Mouse (Mus musculus): ENCODE data around the gene Dus3l. TPM values are rescaled to one million over a fixed set of nuclear protein-coding genes. Genes with fewer than 3 reads are reported as not detected.
A peak's percentile ranks its signal among the peaks of the same experiment; 100 is the strongest.

The Dus3l gene
- 44.1 and 47.6 TPM in 2 replicates for polyA plus RNA-seq (2016; fragmentation: Nextera tagmentation; extraction: Ambion mirVana)

GRCm38 (mm10) chr17:56764474-56765354 is at the start of gene Dus3l:
Gene Dus3l, plus strand, starts transcription at chr17:56764757.
- H3K36me3 ChIP-seq: peaks cover 34% of the 10 kb centered on the region
- H3K4me3 ChIP-seq: peak within 1 kb of the TSS; percentile 85
- WGBS: 1% methylated on average over 58 of the region's 58 CpGs
- peak; percentile 92 for DNase-seq (ENCODE audit: low spot score)
- no peaks in the 10 kb centered on the region for H3K9me3 ChIP-seq
- H3K27ac ChIP-seq: peak within 1 kb of the TSS; percentile 98
- H3K4me1 ChIP-seq (replicated peaks): peaks cover 31% of the 10 kb centered on the region
- H3K27me3 ChIP-seq (ENCODE audit: insufficient read depth, poor library complexity, severe bottlenecking): peaks cover 20% of the 10 kb centered on the region

GRCm38 (mm10) chr17:56715360-56715759 is 49.2 kb upstream of the Dus3l start:
- Histone ChIP-seq H3K27ac (no peak overlapping the region), H3K27me3 (ENCODE audit: insufficient read depth, poor library complexity, severe bottlenecking) (no peaks in the 10 kb centered on the region), H3K9me3 (no peaks in the 10 kb centered on the region), H3K4me1 (replicated peaks) (peaks cover 34% of the 10 kb centered on the region), H3K4me3 (peak overlapping the region; percentile 78), H3K36me3 (peaks cover 31% of the 10 kb centered on the region)
- WGBS: 54% methylated on average over 11 of the region's 11 CpGs
- no peak for DNase-seq (ENCODE audit: low spot score)

DNA sequence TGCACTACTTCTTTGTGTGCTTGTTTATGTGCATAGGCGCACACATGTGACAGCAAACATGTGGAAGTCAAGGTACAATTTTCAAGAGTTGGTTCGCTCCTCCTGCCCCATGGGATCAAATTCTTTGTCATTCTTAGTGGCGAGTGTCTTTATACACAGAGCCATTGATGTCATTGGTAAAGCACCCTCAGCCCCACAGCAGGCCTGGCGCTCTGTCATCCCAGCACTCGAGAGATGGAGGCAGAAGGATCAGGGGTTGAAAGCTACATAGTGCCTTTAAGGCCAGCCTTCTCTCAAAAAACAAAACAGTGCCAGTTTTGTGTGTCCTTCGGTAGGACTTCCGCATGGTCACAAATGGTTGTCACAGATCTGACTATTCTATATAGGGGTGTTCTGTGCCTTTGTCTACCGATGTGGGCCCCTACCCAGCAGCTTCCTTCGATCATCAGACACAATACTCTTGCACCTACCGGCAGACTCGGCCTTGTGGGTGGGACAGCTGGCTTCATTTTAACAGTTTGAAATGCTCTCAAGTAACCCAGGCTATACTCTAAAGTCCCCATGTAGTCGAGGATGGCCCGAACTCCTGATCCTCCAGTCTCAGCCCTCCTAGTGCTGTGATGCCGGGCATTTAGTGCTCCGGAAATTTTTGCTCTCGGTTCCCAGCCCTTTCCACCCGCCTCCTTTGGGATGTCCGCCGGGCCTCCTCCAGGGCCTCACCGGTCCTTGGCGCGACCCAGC is 48.5 kb upstream of the Dus3l start:
- Histone ChIP-seq H3K27me3 (ENCODE audit: insufficient read depth, poor library complexity, severe bottlenecking) (no peaks in the 10 kb centered on the region), H3K9me3 (no peaks in the 10 kb centered on the region), H3K4me3 (peak overlapping the region; percentile 78), H3K4me1 (replicated peaks) (peaks cover 34% of the 10 kb centered on the region), H3K27ac (peak overlapping the region; percentile 94), H3K36me3 (peaks cover 31% of the 10 kb centered on the region)
- DNase-seq (ENCODE audit: low spot score): no peak
- 27% methylated on average over 22 of the region's 22 CpGs for WGBS

DNA sequence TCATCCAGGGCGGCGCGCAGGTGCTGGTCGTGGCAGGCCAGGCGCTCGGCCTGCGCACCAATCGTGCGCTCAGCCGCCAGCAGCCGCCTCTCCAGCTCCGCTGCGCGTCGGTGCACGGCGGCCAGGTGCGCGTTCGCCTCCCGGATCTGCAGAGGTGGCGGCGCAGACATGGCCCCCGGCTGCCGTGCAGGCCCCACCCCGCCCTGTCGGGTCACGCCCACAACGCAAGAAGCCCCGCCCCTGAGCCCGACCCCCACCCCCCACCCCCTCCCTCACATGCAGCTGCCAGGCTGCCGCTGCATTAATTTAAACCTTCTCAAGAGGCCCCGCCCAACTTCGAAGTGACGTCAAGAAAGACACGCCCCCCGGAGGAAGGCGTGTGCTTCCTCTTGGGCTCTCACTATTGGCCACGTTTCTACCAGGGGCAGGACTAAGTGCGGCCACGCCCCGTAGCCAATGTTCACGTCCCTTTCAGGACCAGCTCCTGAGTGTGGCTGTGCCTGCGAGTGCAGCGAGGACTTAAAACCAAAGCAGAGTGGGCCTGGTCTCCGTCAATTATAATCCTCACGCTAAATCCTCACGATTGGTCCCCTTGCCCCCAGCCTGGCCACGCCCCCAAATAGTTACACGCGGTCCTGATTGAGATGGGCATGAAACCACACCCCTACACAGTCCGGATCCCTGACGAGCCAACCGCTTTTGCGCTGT is 47.7 kb upstream of the Dus3l start:
- H3K4me1 ChIP-seq (replicated peaks): peaks cover 34% of the 10 kb centered on the region
- peaks cover 31% of the 10 kb centered on the region for H3K36me3 ChIP-seq
- no peaks in the 10 kb centered on the region for H3K9me3 ChIP-seq
- DNase-seq (ENCODE audit: low spot score): peak; percentile 99
- under 1% methylated on average over 55 of the region's 55 CpGs for WGBS
- peak overlapping the region; percentile 94 for H3K27ac ChIP-seq
- H3K4me3 ChIP-seq: peak overlapping the region; percentile 78
- H3K27me3 ChIP-seq (ENCODE audit: insufficient read depth, poor library complexity, severe bottlenecking): no peaks in the 10 kb centered on the region

- H3K27me3 ChIP-seq (ENCODE audit: insufficient read depth, poor library complexity, severe bottlenecking): no peaks in the 10 kb centered on the region
- under 1% methylated on average over 59 of the region's 59 CpGs for WGBS
- H3K27ac ChIP-seq: peak within 1 kb of the TSS; percentile 94
- peak; percentile 98 for DNase-seq (ENCODE audit: low spot score)
- peaks cover 31% of the 10 kb centered on the region for H3K36me3 ChIP-seq
- H3K9me3 ChIP-seq: no peaks in the 10 kb centered on the region
- peak within 1 kb of the TSS; percentile 78 for H3K4me3 ChIP-seq
- peaks cover 34% of the 10 kb centered on the region for H3K4me1 ChIP-seq (replicated peaks)
Measured at GRCm38 (mm10) chr17:56717363-56718058, 47.0 kb upstream of the Dus3l start, which contains the start of the genes Ndufa11 and Vmac. Gene Ndufa11, plus strand, starts transcription at chr17:56717767. Gene Vmac, minus strand, starts transcription at chr17:56718022.

GRCm38 (mm10) chr17:56722441-56722840 is 42.1 kb upstream of the Dus3l start:
- no peaks in the 10 kb centered on the region for H3K9me3 ChIP-seq
- H3K4me3 ChIP-seq: no peak overlapping the region
- H3K4me1 ChIP-seq (replicated peaks): peaks cover 28% of the 10 kb centered on the region
- DNase-seq (ENCODE audit: low spot score): no peak
- peaks cover 55% of the 10 kb centered on the region for H3K36me3 ChIP-seq
- H3K27ac ChIP-seq: no peak overlapping the region
- WGBS: 93% methylated on average over 5 of the region's 5 CpGs
- H3K27me3 ChIP-seq (ENCODE audit: insufficient read depth, poor library complexity, severe bottlenecking): no peaks in the 10 kb centered on the region

- peaks cover 55% of the 10 kb centered on the region for H3K36me3 ChIP-seq
Measured at GRCm38 (mm10) chr17:56723419-56724161, 41.0 kb upstream of the Dus3l start.

DNA sequence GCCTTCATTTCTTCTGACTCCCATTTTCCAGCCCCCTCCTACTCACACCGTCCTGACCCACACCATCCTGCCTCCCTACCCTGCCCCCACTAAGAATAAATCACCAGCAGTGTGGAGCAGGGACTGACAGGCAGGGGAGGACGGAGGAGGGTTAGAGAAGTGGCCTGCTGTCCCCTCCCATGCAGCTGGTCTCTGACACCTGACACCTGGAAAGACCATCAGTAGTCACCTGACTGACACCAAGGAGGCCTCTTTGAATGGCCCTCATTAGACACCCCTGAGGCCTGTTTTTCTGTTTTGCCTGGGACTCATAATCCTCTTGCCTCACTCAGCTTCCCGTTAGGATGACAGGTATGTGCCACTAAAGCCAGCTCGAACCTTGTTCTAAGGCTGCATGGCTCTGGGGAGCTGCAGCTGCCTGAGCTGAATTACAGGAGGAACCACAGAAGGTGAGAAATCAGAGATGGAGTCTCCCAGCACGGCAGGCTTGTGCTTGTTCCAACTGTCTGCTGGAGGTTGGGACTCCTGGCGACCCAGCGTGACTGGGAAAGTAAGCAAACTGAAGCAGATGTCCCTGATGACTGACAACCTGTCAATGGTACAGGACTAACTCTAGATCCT is 37.4 kb upstream of the Dus3l start:
- 11% methylated on average over 7 of the region's 7 CpGs for WGBS
- Histone ChIP-seq H3K27me3 (ENCODE audit: insufficient read depth, poor library complexity, severe bottlenecking) (peaks cover 5% of the 10 kb centered on the region; the same call in 1 of the 2 replicates), H3K27ac (peak overlapping the region; percentile 40), H3K4me3 (0 out of 2 replicates have a peak overlapping the region, but pooled peaks have one; percentile 7), H3K36me3 (peaks cover 33% of the 10 kb centered on the region), H3K4me1 (replicated peaks) (peaks cover 35% of the 10 kb centered on the region), H3K9me3 (no peaks in the 10 kb centered on the region)
- DNase-seq (ENCODE audit: low spot score): no peak

More at GRCm38 (mm10) chr17:56723419-56724161, 41.0 kb upstream of the Dus3l start:
- DNase-seq (ENCODE audit: low spot score): no peak
- 88% methylated on average over 11 of the region's 11 CpGs for WGBS
- H3K9me3 ChIP-seq: no peaks in the 10 kb centered on the region
- H3K4me3 ChIP-seq: no peak overlapping the region
- H3K27ac ChIP-seq: no peak overlapping the region
- H3K27me3 ChIP-seq (ENCODE audit: insufficient read depth, poor library complexity, severe bottlenecking): no peaks in the 10 kb centered on the region
- peaks cover 31% of the 10 kb centered on the region for H3K4me1 ChIP-seq (replicated peaks)

DNA sequence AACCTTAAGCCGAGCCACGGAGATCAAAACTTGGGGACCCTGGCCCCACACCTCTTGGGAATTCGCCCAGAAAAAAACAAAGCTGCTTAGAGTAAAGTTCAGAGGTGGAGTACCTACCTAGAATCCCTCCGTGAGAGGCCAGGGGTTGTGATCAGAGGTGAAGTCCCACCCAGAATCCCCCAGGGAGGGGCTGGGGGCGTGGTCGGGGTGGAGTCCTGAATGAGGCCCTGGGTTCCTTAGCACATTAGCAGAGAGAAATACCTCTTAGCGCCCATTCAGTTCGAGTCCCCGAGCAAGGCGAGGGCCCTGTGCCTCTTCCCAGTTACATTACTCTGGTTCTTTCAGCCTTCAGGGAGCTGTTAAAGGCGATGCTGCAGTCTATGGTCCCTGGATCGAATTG is 36.9 kb upstream of the Dus3l start:
- 0 out of 2 replicates have a peak overlapping the region, but pooled peaks have one; percentile 7 for H3K4me3 ChIP-seq
- H3K27ac ChIP-seq: 0 out of 2 replicates have a peak overlapping the region, but pooled peaks have one; percentile 40
- 11% methylated on average over 12 of the region's 12 CpGs for WGBS
- H3K36me3 ChIP-seq: peaks cover 28% of the 10 kb centered on the region
- H3K4me1 ChIP-seq (replicated peaks): peaks cover 35% of the 10 kb centered on the region
- H3K27me3 ChIP-seq (ENCODE audit: insufficient read depth, poor library complexity, severe bottlenecking): peaks cover 5% of the 10 kb centered on the region; the same call in 1 of the 2 replicates
- peak; percentile 35 for DNase-seq (ENCODE audit: low spot score)
- no peaks in the 10 kb centered on the region for H3K9me3 ChIP-seq

GRCm38 (mm10) chr17:56728117-56728516 is 36.4 kb upstream of the Dus3l start:
- Histone ChIP-seq H3K4me3 (0 out of 2 replicates have a peak overlapping the region, but pooled peaks have one; percentile 7), H3K9me3 (no peaks in the 10 kb centered on the region), H3K27me3 (ENCODE audit: insufficient read depth, poor library complexity, severe bottlenecking) (peaks cover 5% of the 10 kb centered on the region; the same call in 1 of the 2 replicates), H3K4me1 (replicated peaks) (peaks cover 35% of the 10 kb centered on the region), H3K36me3 (peaks cover 23% of the 10 kb centered on the region), H3K27ac (no peak overlapping the region)
- no peak for DNase-seq (ENCODE audit: low spot score)
- 37% methylated on average over 12 of the region's 12 CpGs for WGBS

DNA sequence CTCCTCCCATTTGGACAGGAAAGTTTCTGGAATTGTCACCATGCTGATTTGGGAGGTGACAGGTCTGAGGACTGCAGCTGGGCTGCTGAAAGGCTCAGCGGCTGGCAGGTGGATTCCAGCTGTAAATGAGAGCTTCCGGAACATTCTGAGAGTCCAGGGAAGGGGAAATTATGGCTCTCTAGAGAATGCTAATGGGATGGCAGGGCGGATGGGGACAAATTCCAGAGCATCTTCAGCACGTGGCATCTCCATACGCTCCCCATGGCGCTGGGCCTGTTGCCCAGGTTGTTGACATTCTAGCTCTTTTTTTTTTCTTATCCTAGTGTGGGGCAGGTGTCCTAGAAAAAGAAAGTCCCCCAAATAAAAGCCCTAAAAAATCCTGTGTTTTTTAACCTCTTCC is 35.4 kb upstream of the Dus3l start:
- Histone ChIP-seq H3K9me3 (no peaks in the 10 kb centered on the region), H3K27me3 (ENCODE audit: insufficient read depth, poor library complexity, severe bottlenecking) (peaks cover 5% of the 10 kb centered on the region; the same call in 1 of the 2 replicates)
- WGBS: 59% methylated on average over 6 of the region's 6 CpGs

More for the DNA sequence above, 35.4 kb upstream of the Dus3l start:
- no peak for DNase-seq (ENCODE audit: low spot score)
- H3K27ac ChIP-seq: no peak overlapping the region
- H3K4me1 ChIP-seq (replicated peaks): peaks cover 35% of the 10 kb centered on the region
- peaks cover 13% of the 10 kb centered on the region for H3K36me3 ChIP-seq
- no peak overlapping the region for H3K4me3 ChIP-seq
